19 mouse cellular contexts compared by ENCODE assay signal in the genomic region with DNA sequence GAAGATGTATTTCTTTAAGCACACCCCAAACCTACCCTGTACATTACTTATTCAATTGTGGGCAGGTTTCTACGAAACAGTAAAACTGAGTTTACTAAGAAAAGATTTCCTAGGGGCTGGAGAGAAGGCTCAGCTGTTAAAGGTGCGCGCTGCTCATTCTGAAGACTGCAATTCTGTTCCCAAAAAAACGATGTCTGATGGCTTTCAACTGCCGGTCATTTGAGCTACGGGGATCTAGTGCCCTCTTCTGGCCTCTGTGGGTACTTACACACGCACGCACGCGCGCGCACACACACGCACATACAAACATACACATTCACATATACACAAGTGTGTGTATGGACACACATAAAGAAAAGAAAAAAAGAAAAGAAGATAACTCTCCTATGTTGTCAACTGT.
DNase-seq lines count a peak whose midpoint lies in the region; ATAC-seq and TF ChIP-seq lines count a peak whose summit lies in the region.
"Had no signal": no experiment of that assay in that cellular context is flagged by ENCODE, and none has a peak within 500 bp of the region (broad histone marks: within the 10 kb centered on the region; RNA-seq: fewer than 3 reads in every experiment).

No protein-coding gene starts in this region.

- no peak overlapping the region for H3K4me3 ChIP-seq in forebrain, postnatal 0 days (ENCODE audit: low read depth, low read length)
- no peak overlapping the region for H3K4me3 ChIP-seq in forebrain, embryonic 12.5 days (replicated peaks)
- H3K4me3 ChIP-seq in layer of hippocampus, adult 2 months, result no peak overlapping the region
- H3K4me3 ChIP-seq in midbrain, embryonic 11.5 days (ENCODE audit: low read depth, low read length), result no peak overlapping the region
- H3K4me3 ChIP-seq in midbrain, embryonic 14.5 days (replicated peaks; ENCODE audit: low read depth, low read length), result no peak overlapping the region
- H3K4me3 ChIP-seq in hindbrain, embryonic 12.5 days, result no peak overlapping the region
- H3K4me3 ChIP-seq: embryonic facial prominence, embryonic 12.5 days; hindbrain, embryonic 13.5 days; liver, embryonic 15.5 days had no signal

- peak; percentile 33 for TF ChIP-seq CTCF in forebrain, postnatal 0 days (IDR thresholded peaks at IDR 0.05; ENCODE audit: low read depth)
- peak; percentile 44 for TF ChIP-seq CTCF in layer of hippocampus, adult 2 months (conservative IDR thresholded peaks at IDR 0.05)
- peak; percentile 19; the same call in 1 of the 2 replicates for TF ChIP-seq CTCF in brain, embryonic 14.5 days (IDR thresholded peaks at IDR 0.05; ENCODE audit: borderline replicate concordance, extremely low read depth, insufficient read depth, insufficient read length)

- H3K27ac ChIP-seq in forebrain, postnatal 0 days (ENCODE audit: low read depth, low read length), result no peak overlapping the region
- no peak overlapping the region for H3K27ac ChIP-seq in forebrain, embryonic 12.5 days
- H3K27ac ChIP-seq in layer of hippocampus, adult 2 months, result no peak overlapping the region
- H3K27ac ChIP-seq in midbrain, embryonic 11.5 days (ENCODE audit: low read depth, low read length), result no peak overlapping the region
- H3K27ac ChIP-seq in midbrain, embryonic 14.5 days (replicated peaks; ENCODE audit: low read depth, low read length), result no peak overlapping the region
- H3K27ac ChIP-seq in hindbrain, embryonic 12.5 days, result no peak overlapping the region
- H3K27ac ChIP-seq: embryonic facial prominence, embryonic 12.5 days; hindbrain, embryonic 13.5 days; liver, embryonic 15.5 days had no signal

- H3K27me3 ChIP-seq in forebrain, postnatal 0 days (ENCODE audit: insufficient read depth, low read length), result no peaks in the 10 kb centered on the region
- no peaks in the 10 kb centered on the region for H3K27me3 ChIP-seq in forebrain, embryonic 12.5 days
- H3K27me3 ChIP-seq in midbrain, embryonic 11.5 days (ENCODE audit: control insufficient read depth, insufficient read depth, low read length), result no peaks in the 10 kb centered on the region
- H3K27me3 ChIP-seq in midbrain, embryonic 14.5 days (ENCODE audit: control insufficient read depth, insufficient read depth, low read length), result no peaks in the 10 kb centered on the region
- H3K27me3 ChIP-seq in hindbrain, embryonic 12.5 days, result no peaks in the 10 kb centered on the region
- H3K27me3 ChIP-seq: embryonic facial prominence, embryonic 12.5 days; hindbrain, embryonic 13.5 days; liver, embryonic 15.5 days had no signal

- DNase-seq in forebrain, postnatal 0 days, result no peak
- no peak for DNase-seq in layer of hippocampus, adult 2 months (ENCODE audit: low spot score in 2 of 2)
- DNase-seq in layer of hippocampus, postnatal 14 days (ENCODE audit: low spot score in 2 of 2), result no peak
- peak; percentile 73 for DNase-seq in midbrain, embryonic 11.5 days (ENCODE audit: low spot score, missing footprints)
- no peak for DNase-seq in midbrain, embryonic 14.5 days
- DNase-seq in brain, embryonic 14.5 days (ENCODE audit: low read depth), result no peak
- DNase-seq: cerebellum, adult 11 months; cerebellum, postnatal 25 days; kidney, adult 9 months; kidney, postnatal 4 days; left cerebral cortex, postnatal 4 days; thymus, adult 2 months had no signal

- no peak overlapping the region for H3K4me2 ChIP-seq in forebrain, postnatal 0 days (ENCODE audit: low read depth)
- H3K4me2 ChIP-seq in forebrain, embryonic 12.5 days, result no peak overlapping the region
- H3K4me2 ChIP-seq in midbrain, embryonic 11.5 days, result no peak overlapping the region
- H3K4me2 ChIP-seq in midbrain, embryonic 14.5 days (ENCODE audit: low read length), result no peak overlapping the region
- no peak overlapping the region for H3K4me2 ChIP-seq in hindbrain, embryonic 12.5 days (replicated peaks)
- H3K4me2 ChIP-seq: embryonic facial prominence, embryonic 12.5 days; hindbrain, embryonic 13.5 days; liver, embryonic 15.5 days had no signal

- WGBS in forebrain, postnatal 0 days, result 92% methylated on average over 13 of the region's 13 CpGs
- WGBS in forebrain, embryonic 12.5 days, result 90% methylated on average over 13 of the region's 13 CpGs
- WGBS in midbrain, embryonic 11.5 days, result 83% methylated on average over 13 of the region's 13 CpGs
- WGBS in midbrain, embryonic 14.5 days, result 90% methylated on average over 13 of the region's 13 CpGs
- 89% methylated on average over 13 of the region's 13 CpGs for WGBS in hindbrain, embryonic 12.5 days

- no peak for ATAC-seq in forebrain, postnatal 0 days
- no peak for ATAC-seq in forebrain, embryonic 12.5 days (ENCODE audit: low FRiP score)
- ATAC-seq in midbrain, embryonic 11.5 days (ENCODE audit: low FRiP score), result no peak
- no peak for ATAC-seq in midbrain, embryonic 14.5 days (ENCODE audit: low FRiP score, low TSS enrichment)
- ATAC-seq in hindbrain, embryonic 12.5 days (ENCODE audit: low FRiP score), result no peak
- ATAC-seq: forebrain, embryonic 16.5 days; midbrain, embryonic 16.5 days had no signal

- no peaks in the 10 kb centered on the region for H3K36me3 ChIP-seq in forebrain, postnatal 0 days (ENCODE audit: insufficient read depth)
- H3K36me3 ChIP-seq in forebrain, embryonic 12.5 days (replicated peaks), result no peaks in the 10 kb centered on the region
- no peaks in the 10 kb centered on the region for H3K36me3 ChIP-seq in midbrain, embryonic 11.5 days (ENCODE audit: control insufficient read depth, insufficient read depth, low read length)
- H3K36me3 ChIP-seq in midbrain, embryonic 14.5 days (ENCODE audit: control insufficient read depth, insufficient read depth, low read length), result no peaks in the 10 kb centered on the region
- H3K36me3 ChIP-seq in hindbrain, embryonic 12.5 days, result no peaks in the 10 kb centered on the region
- H3K36me3 ChIP-seq: embryonic facial prominence, embryonic 12.5 days; hindbrain, embryonic 13.5 days; liver, embryonic 15.5 days had no signal

- no peak for TF ChIP-seq POLR2A in brain, embryonic 14.5 days (IDR thresholded peaks at IDR 0.05; ENCODE audit: borderline replicate concordance, extremely low read depth, insufficient read depth, insufficient read length, poor library complexity, severe bottlenecking)

- H3K4me1 ChIP-seq in forebrain, postnatal 0 days (ENCODE audit: insufficient read depth), result no peaks in the 10 kb centered on the region
- H3K4me1 ChIP-seq in forebrain, embryonic 12.5 days, result no peaks in the 10 kb centered on the region
- H3K4me1 ChIP-seq in midbrain, embryonic 11.5 days (ENCODE audit: control insufficient read depth, insufficient read depth, low read length), result no peaks in the 10 kb centered on the region
- H3K4me1 ChIP-seq in midbrain, embryonic 14.5 days (ENCODE audit: control insufficient read depth, insufficient read depth, low read length), result no peaks in the 10 kb centered on the region
- no peaks in the 10 kb centered on the region for H3K4me1 ChIP-seq in hindbrain, embryonic 12.5 days
- H3K4me1 ChIP-seq: embryonic facial prominence, embryonic 12.5 days; hindbrain, embryonic 13.5 days; liver, embryonic 15.5 days had no signal

- H3K9me3 ChIP-seq in forebrain, postnatal 0 days (ENCODE audit: low read length), result no peaks in the 10 kb centered on the region
- 0 out of 2 replicates have a peak, but pooled peaks cover 3% of the 10 kb centered on the region for H3K9me3 ChIP-seq in forebrain, embryonic 12.5 days
- H3K9me3 ChIP-seq in midbrain, embryonic 11.5 days (ENCODE audit: control insufficient read depth, low read length), result no peaks in the 10 kb centered on the region
- no peaks in the 10 kb centered on the region for H3K9me3 ChIP-seq in midbrain, embryonic 14.5 days (ENCODE audit: control insufficient read depth, low read length)
- H3K9me3 ChIP-seq in hindbrain, embryonic 12.5 days (replicated peaks), result 0 out of 2 replicates have a peak, but pooled peaks cover 2% of the 10 kb centered on the region
- H3K9me3 ChIP-seq: embryonic facial prominence, embryonic 12.5 days had no signal

- no peak overlapping the region for H3K9ac ChIP-seq in forebrain, postnatal 0 days
- H3K9ac ChIP-seq in forebrain, embryonic 12.5 days, result no peak overlapping the region
- no peak overlapping the region for H3K9ac ChIP-seq in midbrain, embryonic 11.5 days (ENCODE audit: low read length)
- H3K9ac ChIP-seq in midbrain, embryonic 14.5 days (replicated peaks; ENCODE audit: low read length), result no peak overlapping the region
- no peak overlapping the region for H3K9ac ChIP-seq in hindbrain, embryonic 12.5 days
- H3K9ac ChIP-seq: embryonic facial prominence, embryonic 12.5 days; hindbrain, embryonic 13.5 days; liver, embryonic 15.5 days had no signal
